Mouse (Mus musculus): ENCODE data around the gene As3mt.

- TF ChIP-seq TAL1 (IDR thresholded peaks at IDR 0.05; ENCODE audit: low read length) (no peak), GATA1 (IDR thresholded peaks at IDR 0.05; ENCODE audit: low read length) (no peak)
Observed at GRCm38 (mm10) chr19:46679720-46680383, 27.4 kb upstream of the As3mt start.

All from erythroblast, embryonic 14.5 days (primary cell).